Mouse (Mus musculus): ENCODE data around the gene Slc9a5.
A peak's percentile ranks its signal among the peaks of the same experiment; 100 is the strongest.

Slc9a5 gene

DNA sequence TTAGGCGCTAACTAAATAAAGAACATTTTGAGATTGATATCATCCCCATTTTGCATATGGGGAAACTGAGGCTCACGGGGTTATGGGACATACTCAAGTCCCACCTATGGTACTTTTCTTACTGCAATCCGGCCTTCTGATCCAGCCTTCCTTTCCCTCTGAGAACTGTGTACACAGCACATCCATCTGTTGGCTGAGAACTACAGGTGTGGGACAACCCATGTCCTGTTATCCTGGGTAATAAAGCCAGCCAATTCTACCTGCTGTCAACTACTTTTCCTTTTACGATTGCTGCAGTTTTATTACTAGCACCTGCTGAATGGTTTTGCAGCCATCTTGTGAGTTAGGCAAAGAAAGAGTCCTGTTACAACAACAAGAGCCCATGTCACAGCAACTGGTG lies 5.9 kb downstream of the Slc9a5 start:
- no peak for DNase-seq (ENCODE audit: low read depth, low spot score)

DNA sequence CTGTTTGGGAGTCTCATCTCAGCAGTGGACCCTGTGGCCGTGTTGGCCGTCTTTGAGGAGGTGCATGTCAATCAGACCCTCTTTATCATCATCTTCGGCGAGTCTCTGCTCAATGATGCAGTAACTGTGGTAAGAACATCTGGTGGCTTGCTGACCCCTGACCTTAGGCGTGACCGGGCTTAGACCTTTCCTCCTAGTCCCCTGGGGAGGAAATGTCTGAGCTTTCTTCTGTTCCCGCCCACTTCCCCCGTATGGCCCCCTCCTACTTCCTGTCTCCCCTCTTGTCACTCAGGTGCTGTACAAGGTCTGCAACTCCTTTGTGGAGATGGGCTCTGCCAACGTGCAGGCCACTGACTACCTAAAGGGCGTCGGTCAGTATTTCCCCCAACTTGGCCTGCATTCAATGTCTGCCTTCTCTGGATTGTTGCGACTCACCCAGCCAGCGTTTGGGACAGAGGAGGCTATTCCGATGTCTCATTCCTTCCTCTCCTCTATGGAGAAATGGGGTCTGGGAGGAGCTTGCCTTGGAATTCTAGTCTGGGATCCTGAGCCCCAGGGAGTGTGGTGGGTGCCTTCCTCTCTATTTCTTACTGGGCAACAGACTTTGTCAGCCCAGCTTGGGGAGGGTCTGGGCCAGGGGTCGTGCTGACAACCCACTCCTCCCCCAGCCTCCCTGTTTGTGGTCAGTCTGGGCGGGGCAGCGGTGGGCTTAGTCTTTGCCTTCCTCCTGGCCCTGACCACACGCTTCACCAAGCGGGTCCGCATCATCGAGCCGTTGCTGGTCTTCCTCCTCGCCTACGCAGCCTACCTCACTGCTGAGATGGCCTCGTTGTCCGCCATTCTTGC lies 6.8 kb downstream of the Slc9a5 start:
- no peak for DNase-seq (ENCODE audit: low read depth, low spot score)

DNA sequence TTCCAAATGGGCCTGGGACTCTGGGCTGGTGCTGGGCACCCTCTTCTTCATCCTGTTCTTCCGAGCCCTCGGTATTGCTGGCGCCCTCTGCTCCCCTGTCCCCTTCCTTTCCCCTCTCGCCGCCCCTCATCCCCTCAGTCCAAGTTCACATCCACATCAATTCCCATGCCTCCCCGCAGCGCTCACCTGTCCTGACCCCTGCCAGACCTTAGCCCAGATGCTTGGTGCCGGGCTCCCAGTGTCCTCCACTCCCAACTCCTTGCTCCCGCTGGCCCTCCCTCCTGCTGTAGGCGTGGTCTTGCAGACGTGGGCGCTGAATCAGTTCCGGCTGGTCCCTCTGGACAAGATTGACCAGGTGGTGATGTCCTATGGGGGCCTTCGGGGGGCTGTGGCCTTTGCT lies 8.0 kb downstream of the Slc9a5 start:
- DNase-seq (ENCODE audit: low read depth, low spot score), result no peak

DNA sequence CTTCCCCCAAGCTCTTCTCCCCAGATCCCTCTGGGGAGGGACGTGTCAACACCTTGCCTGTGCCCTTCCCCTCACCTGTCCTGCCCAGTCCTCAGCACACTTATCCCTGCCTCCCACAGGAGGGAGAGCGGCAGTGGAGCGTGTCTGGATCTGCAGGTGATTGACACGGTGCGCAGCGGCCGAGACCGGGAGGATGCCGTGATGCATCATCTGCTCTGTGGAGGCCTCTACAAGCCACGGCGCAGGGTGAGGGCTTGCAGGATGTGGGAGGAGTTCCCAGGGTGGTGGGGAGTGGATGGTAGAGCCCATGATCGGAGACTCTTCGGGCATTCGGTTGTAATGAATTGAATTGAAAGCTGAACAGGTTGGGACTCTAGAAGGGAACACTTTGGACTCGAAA lies 10.6 kb downstream of the Slc9a5 start:
- DNase-seq (ENCODE audit: low read depth, low spot score), result no peak

DNA sequence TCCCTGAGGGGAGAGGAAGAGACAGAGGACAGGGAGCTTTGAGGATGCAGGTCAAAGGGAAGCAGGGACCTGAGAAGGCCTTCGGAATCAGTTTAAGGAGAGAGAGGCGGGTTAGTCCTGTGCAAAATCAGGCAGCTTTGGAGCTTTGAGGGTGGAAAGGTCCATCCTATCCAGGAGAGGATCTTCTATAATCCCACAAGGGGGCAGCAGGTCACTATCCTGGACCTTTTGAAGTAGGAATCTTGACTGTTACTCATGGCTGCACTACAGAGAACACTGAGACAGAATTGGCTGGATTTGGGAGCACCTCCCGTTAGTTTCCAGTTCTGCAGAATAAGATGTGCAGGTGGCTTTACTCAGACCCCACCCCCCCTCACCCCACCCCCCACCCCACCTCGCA lies 11.0 kb downstream of the Slc9a5 start:
- DNase-seq (ENCODE audit: low read depth, low spot score), result no peak

DNA sequence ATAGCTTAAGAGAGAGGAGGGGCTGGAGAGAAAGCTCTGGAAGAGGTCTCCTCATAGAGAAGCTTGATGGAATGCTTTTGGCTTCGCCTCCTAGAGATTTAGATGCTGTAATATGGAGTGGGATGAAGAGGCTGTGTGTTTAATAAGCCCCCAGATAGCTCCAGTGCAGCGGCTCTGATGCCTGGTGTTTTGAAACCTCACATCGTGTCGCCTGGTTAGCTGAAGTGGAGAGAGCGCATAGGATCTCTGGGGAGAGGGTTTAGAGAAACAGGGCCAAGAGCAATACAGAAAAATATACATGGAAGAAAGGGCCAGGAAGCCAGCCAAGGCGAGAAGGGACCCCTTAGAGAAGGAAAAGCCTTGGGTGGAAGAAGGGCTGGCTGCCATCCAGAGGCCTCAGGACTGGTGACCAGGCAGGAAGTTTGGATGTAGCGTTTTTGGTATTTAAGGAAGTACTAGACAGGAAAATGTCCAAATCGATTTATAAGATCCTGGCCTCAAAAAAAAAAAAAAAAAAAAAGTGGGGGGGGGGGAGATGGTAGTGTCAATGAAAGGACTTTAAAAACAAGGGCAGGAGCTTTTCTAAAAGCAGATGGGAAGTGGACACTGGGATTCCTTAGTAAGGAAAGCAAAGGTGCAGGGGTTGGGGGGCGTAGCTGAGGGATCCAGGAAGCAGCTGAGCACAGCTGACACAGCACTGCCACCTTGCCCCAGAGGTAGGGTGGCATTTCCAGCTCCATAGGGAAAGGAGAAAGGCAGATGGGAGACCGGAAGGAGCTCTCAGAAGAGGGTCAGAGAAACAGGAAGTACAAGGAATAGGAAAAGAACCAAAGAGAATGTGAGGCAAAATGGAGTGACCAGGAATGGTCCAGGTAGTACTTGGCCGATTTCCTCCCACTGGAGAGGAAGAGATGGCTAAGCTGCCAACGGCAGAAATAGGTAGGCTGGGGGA lies 13.4 kb downstream of the Slc9a5 start:
- no peak for DNase-seq (ENCODE audit: low read depth, low spot score)

DNA sequence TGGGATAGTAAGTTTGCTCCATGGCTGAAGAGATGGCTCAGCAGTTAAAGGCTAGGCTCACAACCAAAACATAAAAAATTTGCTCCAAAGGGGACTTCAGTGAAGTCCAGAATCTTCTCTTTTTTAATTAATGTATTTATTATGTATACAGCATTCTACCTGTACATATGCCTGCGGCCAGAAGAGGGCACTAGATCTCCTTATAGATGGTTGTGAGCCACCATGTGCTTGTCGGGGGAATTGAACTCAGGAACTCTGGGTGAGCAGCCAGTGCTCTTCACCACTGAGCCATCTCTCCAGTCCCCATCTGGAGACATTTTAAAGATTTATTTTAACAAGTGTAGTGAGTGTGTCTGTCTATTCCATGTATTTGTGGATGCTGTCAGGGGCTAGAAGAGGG lies 18.5 kb downstream of the Slc9a5 start:
- DNase-seq (ENCODE audit: low read depth, low spot score), result no peak

DNA sequence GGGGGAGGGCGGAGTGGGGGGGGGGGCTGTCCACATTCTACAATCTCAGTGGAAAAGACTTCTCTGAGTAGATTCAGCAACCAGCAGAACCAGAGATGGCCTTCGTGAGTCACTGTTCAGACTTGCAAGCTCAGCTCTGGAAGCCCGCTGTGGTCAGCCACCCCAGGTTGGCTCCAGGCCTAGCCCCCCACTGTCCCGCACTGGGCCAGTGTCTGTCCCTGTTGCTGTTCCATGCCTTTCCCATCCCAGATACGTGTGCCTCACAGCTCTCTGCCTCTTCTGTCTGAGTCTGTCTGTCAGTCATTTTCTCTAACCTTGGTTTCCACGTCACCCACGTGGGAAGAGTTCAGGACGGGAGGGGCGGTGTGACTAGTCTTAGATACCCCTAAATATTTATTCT lies 23.8 kb downstream of the Slc9a5 start:
- DNase-seq (ENCODE audit: low read depth, low spot score), result no peak

DNA sequence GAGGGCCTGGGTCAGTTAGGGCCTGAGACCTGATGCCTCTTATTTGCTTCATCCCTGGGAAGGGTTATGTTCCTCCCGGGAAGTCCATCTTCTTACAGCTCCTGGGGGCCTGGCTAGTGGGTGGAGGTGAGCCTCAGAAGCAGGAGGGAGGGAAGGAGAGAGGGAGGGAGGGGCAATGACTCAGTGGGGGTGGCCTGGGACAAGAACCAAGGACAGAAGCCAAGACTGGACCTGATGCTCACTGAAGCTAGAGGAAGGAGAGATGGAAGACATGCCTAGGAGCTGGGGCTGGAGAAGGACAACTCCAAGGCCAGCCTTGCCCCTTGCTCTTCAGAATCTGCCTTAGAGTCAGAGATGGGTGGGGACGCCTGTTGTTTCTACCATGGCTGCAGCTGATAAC lies 24.4 kb downstream of the Slc9a5 start, which contains the start of gene Plekhg4:
TSS of gene Plekhg4 (plus strand) at position 243 of the 400 bp plus-strand sequence.
- no peak for DNase-seq (ENCODE audit: low read depth, low spot score)

DNA sequence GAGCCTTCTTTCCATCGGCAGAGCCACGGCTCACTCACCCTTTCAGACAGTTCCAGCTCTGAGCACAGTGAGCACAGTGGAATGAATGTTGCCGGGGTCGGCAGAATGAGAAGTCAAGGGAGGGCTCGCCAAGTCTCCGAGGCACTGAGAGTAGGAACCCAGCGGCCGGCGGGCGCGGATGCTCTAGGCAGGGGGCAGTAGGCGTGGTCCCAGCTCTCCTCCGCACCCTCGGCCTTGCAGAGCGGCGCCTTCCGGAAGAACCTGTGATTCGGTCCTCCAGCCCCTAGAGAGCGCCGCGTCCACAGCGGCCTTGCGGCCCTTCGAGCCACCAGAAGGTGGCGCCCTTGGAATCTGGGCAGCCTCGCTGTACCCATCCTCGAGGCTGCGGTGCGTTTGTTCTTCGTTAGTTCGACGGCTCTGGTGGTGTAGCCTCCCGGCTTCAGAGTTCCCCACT lies 25.9 kb downstream of the Slc9a5 start:
- DNase-seq (ENCODE audit: low read depth, low spot score), result peak; percentile 21

DNA sequence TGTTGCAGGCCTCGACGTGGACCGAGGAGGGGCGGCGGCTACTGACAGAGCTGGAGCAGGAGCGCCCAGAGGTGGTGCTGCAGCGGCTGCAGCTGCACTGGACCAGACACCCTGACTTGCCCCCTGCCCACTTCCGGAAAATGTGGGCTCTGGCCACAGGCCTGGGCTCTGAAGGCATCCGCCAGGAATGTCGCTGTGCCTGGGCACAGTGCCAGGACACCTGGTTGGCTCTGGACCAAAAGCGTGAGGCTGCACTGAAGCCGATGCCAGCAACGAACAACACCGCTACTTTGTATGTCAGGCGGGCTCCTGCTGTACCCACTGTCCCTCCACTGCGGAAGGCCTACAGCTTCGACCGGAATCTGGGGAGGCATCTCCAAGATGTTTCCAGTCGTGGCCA lies 30.0 kb downstream of the Slc9a5 start:
- DNase-seq (ENCODE audit: low read depth, low spot score), result no peak

DNA sequence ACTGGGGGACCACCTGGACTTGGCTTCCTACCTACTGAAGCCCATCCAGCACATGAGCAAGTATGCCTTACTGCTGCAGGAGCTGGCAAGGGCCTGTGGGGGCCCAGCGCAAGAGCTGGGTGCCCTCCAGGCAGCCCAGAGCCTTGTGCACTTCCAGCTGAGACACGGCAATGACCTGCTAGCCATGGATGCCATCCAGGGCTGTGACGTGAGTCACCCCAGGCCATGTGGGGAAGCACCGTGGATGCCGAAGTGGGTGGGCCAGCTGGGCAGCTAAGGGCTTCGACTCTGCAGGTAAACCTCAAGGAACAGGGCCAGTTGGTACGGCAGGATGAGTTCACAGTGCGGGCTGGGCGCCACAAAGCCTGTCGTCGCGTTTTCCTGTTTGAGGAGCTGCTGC lies 31.7 kb downstream of the Slc9a5 start:
- no peak for DNase-seq (ENCODE audit: low read depth, low spot score)

DNA sequence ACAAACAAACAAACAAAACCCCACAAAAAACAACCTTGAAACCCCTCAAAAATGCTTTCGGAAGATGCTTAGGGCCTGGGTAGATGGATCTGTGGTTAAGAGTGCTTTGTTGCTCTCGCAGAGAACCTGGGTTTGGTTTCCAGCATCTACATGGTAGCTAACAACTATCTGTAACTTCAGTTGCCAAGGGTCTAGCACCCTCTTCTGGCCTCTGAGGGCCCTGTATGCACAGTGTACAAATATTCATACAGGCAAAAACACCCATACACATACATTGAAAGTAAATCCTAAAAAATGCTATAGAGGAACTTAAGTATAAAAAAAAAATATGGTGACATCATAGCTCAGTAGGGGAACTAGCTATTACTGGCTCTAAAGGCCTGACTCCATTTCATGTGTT lies 35.4 kb downstream of the Slc9a5 start:
- no peak for DNase-seq (ENCODE audit: low read depth, low spot score)

DNA sequence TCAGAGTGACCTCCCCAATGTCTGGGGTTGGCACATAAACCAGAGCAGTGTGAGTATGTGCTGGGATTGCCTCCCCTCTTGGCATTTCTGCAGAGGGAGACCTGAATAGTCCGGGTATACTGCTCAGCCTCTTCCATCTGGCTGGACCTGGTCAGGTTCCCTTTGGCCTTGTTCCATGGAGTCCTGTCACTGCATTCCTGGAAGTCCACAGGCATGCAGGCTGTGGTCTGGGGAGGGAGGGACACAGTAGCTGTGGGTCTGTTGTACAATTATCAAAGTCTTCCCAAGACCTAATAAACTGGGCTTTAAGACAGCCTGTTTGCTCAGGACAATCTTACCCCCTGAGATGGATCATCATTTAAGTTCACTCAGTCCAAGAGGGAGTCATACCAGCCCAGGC lies 38.5 kb downstream of the Slc9a5 start:
- no peak for DNase-seq (ENCODE audit: low read depth, low spot score)

DNA sequence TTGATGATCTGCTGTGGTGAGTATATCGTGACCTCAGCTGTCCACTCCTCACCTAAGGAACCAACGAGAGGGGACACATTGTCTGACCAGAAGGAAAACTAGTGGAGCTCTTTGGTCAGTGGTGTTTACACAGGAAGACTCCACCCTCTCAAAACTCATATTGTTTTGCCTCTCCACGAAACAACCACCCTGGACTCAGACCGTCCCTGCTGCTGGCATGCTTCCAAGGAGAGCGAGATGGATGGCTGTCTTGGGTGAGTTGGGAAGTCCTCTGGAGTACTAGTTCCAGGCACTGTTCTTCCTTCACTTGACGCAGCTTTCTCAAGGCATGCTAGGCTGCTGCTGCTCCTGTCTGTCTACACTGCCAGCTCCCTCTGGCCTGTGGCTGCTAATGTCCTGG lies 40.5 kb downstream of the Slc9a5 start:
- DNase-seq (ENCODE audit: low read depth, low spot score), result no peak

DNA sequence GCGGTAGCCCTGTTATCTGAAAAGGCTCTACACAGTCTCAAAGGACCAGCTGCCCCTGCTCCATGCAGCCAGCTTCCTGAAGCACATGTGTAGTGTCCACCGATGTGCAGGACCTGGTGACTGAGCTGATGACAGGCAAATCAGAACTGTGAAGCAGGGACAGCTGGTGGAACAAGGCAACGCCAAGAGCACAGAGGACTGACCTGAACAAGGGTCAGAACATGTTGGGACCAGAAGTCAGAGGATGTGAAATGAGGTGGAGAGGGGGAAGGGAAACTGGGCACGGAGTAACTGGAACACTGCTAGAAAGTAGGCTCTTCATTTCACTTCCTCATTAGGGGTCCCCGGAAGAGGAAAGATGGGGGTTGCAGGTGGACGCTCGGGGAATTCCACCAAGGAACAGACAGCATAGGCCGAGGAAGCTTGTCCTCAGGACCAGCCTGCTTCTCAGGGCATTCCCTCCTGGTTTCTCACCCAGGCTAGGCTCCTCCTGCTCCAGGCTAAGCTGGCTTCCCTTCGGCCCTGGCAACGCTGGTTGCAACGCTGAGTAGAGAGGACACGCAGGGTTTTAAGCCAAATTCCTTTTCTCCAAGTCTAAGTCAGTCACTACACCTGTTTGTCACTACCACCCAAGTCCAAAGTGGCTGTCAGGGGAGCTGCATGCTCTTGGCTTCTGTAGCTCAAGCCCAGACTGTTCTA lies 44.6 kb downstream of the Slc9a5 start:
- no peak for DNase-seq (ENCODE audit: low read depth, low spot score)

DNA sequence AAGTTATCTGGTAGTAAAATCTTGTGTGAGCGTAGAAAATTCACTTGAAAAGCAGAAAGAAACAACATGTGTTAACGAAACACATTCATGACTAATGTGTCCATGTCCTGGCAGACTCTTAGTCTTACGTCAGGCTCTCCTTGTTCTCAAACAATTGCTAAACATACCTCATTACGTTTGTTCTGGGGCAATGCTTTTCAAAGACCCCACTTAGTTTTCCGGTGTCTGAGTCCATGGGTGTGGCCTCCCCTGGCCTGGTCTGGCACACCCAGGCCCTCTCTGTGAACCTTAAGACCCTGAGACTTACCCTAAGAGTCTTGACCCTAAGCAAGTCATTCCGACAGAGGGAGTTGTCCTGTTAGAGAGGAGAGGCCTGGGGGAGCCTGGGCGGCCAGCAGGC lies 45.3 kb downstream of the Slc9a5 start:
- no peak for DNase-seq (ENCODE audit: low read depth, low spot score)

DNA sequence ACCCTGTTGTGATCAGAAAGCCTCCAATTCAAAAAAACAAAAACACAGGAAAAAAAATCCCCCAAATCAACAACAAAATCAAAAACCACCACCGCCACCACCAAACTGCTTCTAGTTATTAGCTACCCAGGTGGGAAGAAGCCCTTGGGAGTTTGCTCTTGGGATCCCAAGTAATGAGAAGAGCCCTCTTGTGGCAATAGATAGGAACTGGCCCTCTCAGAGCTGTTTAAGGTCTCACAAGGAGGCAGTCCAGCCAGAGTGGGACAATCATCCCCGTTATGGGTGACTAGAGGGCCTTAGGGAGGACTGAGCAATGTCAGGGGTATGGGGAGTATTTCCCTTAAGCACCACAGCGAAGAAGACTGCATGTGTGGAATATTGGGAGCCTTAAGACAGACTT lies 49.1 kb downstream of the Slc9a5 start:
- DNase-seq (ENCODE audit: low read depth, low spot score), result peak; percentile 15

DNA sequence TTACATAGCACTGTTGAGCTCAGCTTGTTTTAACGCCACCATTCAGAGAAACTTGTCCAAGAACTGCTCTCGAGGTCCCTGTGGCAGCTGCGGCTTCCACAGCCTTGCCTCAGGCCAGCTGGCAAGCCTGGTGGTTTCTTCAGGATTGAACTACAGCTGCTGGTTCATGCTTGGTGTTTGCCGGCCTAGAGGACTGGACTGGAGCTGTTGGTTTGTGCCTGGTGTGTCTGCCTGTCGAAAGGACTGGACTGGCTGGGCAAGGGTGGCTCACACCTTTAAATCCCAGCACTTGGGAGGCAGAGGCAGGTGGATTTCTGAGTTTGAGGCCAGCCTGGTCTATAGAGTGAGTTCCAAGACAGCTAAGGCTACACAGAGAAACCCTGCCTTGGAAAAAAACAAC lies 51.4 kb downstream of the Slc9a5 start:
- DNase-seq (ENCODE audit: low read depth, low spot score), result no peak

DNA sequence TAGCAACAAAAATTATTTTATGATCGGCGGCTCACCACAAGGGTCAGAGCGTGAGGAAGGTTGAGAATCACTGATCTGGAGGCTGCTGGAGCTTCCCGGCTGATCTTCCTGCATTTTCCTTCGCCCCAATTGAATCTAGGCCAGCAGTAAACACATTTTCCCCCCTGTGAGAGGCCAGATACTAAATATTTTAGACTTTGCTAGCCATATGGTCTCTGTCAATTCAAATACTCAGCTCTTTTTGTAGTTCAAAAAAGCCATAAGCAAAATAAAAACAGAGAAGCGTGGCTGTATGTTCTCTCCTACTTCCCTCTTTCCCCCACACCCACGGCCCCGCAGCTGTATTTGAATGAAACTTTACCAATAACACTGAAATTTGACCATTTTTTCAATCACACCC lies 54.8 kb downstream of the Slc9a5 start:
- no peak for DNase-seq (ENCODE audit: low read depth, low spot score)

DNA sequence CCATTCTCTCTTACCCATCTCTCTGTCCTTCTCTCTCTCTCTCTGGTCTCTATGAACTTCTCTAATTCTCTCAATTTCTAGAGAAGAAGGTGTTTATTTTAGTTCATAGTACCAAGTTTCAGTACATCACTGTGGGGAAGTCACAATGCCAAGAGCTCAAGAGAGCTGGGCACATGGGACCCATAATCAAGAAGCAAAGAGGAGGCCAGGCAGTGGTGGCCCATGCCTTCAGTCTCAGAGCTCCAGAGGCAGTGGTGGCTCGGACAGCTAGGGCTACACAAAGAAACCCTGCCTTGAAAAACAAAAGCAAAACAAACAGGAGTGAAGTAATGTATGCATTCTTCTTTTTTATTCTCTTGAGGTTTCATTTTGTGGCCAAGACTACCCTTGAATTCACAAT lies 55.9 kb downstream of the Slc9a5 start:
- no peak for DNase-seq (ENCODE audit: low read depth, low spot score)

DNA sequence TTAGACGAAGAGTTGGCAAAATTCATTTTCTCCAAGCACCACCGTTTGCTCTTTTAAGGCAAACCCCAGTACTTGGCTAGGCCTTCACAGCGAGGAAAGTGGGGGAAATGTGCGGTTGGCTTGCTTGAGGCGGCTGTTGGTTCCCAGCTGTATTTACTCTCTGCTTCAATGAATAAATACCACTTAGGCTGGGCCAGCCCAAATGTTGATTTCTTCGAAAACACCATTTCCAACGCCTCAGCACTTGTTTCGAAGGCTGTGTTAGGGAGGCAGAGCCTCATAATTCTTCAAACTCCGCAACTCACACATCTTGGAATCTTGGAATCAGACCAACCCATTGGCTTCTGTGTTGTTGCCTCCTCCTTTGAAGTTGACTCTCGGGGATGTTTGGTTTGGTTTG lies 57.8 kb downstream of the Slc9a5 start:
- no peak for DNase-seq (ENCODE audit: low read depth, low spot score)

All from c-Kit-negative CD71-positive TER-119-positive erythroid progenitor cells, embryonic 14.5 days (primary cell).